Mouse (Mus musculus): Measurements from ENCODE around the gene Gm48551.

DNA sequence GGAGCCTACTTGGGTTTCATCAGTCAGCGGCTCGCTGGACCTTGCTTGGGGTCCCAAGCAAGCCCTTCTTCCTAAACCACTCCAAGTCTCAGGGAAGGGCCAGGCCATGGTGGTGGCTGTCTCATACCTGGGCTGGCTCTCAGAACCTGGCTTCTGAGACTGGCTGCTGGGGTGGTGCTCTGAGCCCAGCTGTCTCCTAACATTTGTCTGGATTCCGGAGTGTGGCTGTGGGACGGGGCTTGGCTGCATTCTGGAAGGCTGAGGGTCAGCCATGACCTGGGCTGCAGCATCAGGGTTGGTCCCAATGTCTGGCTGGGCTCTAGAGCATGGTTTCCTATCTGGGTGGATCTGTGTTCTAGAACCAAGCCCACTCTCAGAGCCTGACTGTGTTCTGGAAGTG lies 47.7 kb upstream of the Gm48551 start:
- TF ChIP-seq POLR2A (IDR thresholded peaks at IDR 0.05; ENCODE audit: extremely low read depth, insufficient read depth, low read length) (no peak), CTCF (IDR thresholded peaks at IDR 0.05; ENCODE audit: extremely low read depth, insufficient read depth, low read length) (no peak)
